Mouse (Mus musculus) CD4-positive helper T cell, adult 2 months (primary cell): ENCODE data around the gene Stard5.

ENCODE experiments used
- DNase-seq: peaks from one replicate; pipeline ENCODE4 v3.0.0-alpha.2; 2012; ENCODE audit warnings: low read depth, missing footprints, low spot score

Gene Stard5

GRCm38 (mm10) chr7:83631828-83632681 lies at the start of gene Stard5:
Gene Stard5 (plus strand): TSS chr7:83631959.
- peak; percentile 97 for DNase-seq

- DNase-seq, result no peak
These were observed 46.9 kb upstream of the Stard5 start, which contains the start of gene Tmc3 for GRCm38 (mm10) chr7:83584639-83585471. Gene Tmc3 (plus strand): TSS chr7:83584927.

- no peak for DNase-seq
These were observed 37.7 kb upstream of the Stard5 start for GRCm38 (mm10) chr7:83594056-83594455.

- DNase-seq, result peak; percentile 35
These were observed 34.7 kb upstream of the Stard5 start for GRCm38 (mm10) chr7:83597063-83597462.

- DNase-seq, result no peak
These were observed 32.5 kb upstream of the Stard5 start for GRCm38 (mm10) chr7:83598997-83599912.

GRCm38 (mm10) chr7:83599913-83600286 lies 31.9 kb upstream of the Stard5 start:
- DNase-seq, result peak; percentile 75

- DNase-seq, result no peak
These were observed 27.4 kb upstream of the Stard5 start for GRCm38 (mm10) chr7:83604180-83604944.

GRCm38 (mm10) chr7:83606796-83607195 lies 25.0 kb upstream of the Stard5 start:
- DNase-seq, result no peak

- peak; percentile 81 for DNase-seq
These were observed 21.9 kb upstream of the Stard5 start for GRCm38 (mm10) chr7:83609891-83610290.

- DNase-seq, result no peak
These were observed 19.9 kb upstream of the Stard5 start for GRCm38 (mm10) chr7:83611886-83612285.

- DNase-seq, result no peak
These were observed 16.5 kb upstream of the Stard5 start for GRCm38 (mm10) chr7:83615272-83615671.

GRCm38 (mm10) chr7:83615815-83616214 lies 15.9 kb upstream of the Stard5 start:
- DNase-seq, result no peak

GRCm38 (mm10) chr7:83616268-83616667 lies 15.5 kb upstream of the Stard5 start:
- no peak for DNase-seq

GRCm38 (mm10) chr7:83618709-83619108 lies 13.1 kb upstream of the Stard5 start:
- DNase-seq, result no peak

- DNase-seq, result no peak
These were observed 9.2 kb upstream of the Stard5 start for GRCm38 (mm10) chr7:83622582-83622981.

GRCm38 (mm10) chr7:83624065-83624464 lies 7.7 kb upstream of the Stard5 start:
- DNase-seq, result no peak

- no peak for DNase-seq
These were observed 5.1 kb upstream of the Stard5 start for GRCm38 (mm10) chr7:83626557-83627257.

GRCm38 (mm10) chr7:83627369-83627768 lies 4.4 kb upstream of the Stard5 start:
- DNase-seq, result no peak

- no peak for DNase-seq
These were observed 509 bp upstream of the Stard5 start for GRCm38 (mm10) chr7:83631073-83631827.
